Mouse (Mus musculus): ENCODE results near the gene Il5. TPM values are rescaled to one million over a fixed set of nuclear protein-coding genes. Genes with fewer than 3 reads are reported as not detected.
"Not testable (repeated sequence)": the region's sequence is repeated elsewhere in the genome, so short reads cannot be mapped to it uniquely, and the experiment has no call there.

Il5 gene
- polyA plus RNA-seq, 1 experiment: 0.84 TPM

DNA sequence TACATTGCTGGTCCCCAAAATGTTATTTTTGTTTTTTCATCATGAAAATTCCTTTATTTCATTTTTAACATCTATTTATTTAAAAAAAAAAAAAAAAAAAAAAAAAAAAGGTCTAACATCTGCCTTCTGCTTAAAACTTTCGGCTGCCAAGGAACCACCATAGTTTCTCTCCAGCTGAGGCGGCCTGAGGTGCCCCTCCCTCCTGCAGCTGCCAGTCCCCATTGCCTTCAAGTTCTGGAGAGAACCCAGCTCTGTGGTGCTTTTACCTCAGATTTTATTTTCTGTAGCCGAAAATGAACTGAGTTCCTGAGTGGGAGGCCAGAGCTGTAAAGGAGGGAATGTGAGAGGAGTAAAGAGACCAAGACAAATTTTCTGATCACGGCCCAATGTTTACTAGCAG lies 28.7 kb downstream of the Il5 start:
- no peak for TF ChIP-seq POLR2A (IDR thresholded peaks at IDR 0.05; ENCODE audit: control insufficient read depth, extremely low read depth, insufficient read depth, low read length, poor library complexity)
- TF ChIP-seq CTCF (IDR thresholded peaks at IDR 0.05; ENCODE audit: borderline replicate concordance, control insufficient read depth, extremely low read depth, insufficient read depth, low read length, poor library complexity): no peak
- Histone ChIP-seq H3K4me3 (ENCODE audit: control insufficient read depth, insufficient read depth, low read length) (no peak overlapping the region), H3K27ac (ENCODE audit: control insufficient read depth, insufficient read depth, low read length) (no peak overlapping the region), H3K4me1 (replicated peaks; ENCODE audit: control insufficient read depth, insufficient read depth, low read length) (peaks cover 14% of the 10 kb centered on the region), H3K36me3 (ENCODE audit: control insufficient read depth, insufficient read depth, low read length) (no peaks in the 10 kb centered on the region), H3K27me3 (ENCODE audit: control insufficient read depth, insufficient read depth, low read length) (no peaks in the 10 kb centered on the region)
- no peak for DNase-seq
- 29% methylated on average over 4 of the region's 4 CpGs for WGBS

DNA sequence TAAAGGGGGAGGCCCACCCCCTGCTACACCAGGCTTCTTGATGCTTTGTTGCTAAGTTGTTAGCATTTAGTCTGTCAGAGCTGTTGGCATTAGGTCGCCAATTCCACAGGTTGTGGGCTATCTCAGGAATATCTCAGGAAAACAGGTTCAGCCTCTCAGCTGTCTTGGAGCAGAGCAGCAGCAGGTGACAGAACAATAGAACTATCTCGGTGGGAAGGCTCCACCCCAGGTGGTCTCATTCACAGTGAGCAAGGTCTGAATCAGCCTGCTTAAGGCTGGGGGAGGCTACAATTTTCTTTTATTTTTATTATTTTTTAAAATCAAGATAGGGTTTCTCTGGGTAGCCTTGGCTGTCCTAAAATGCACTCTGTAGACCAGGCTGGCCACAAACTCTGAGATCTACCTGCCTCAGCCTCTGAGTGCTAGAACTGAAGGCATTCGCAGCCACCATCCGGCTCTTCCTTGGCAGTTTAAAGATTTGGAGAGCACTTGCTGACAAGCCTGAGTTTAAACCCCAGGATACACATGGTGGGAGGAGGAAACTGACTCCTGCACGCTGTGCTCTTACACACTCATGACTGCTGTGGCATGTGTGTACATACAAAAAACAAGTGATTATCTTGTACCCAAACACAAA lies 29.2 kb downstream of the Il5 start:
- H3K27me3 ChIP-seq (ENCODE audit: control insufficient read depth, insufficient read depth, low read length): no peaks in the 10 kb centered on the region
- WGBS: 71% methylated on average over 5 of the region's 5 CpGs

GRCm38 (mm10) chr11:53755011-53755595 lies 34.5 kb downstream of the Il5 start:
- no peak for DNase-seq
- H3K4me1 ChIP-seq (replicated peaks; ENCODE audit: control insufficient read depth, insufficient read depth, low read length): peaks cover 21% of the 10 kb centered on the region
- H3K4me3 ChIP-seq (ENCODE audit: control insufficient read depth, insufficient read depth, low read length): no peak overlapping the region
- H3K27me3 ChIP-seq (ENCODE audit: control insufficient read depth, insufficient read depth, low read length): no peaks in the 10 kb centered on the region
- no peaks in the 10 kb centered on the region for H3K36me3 ChIP-seq (ENCODE audit: control insufficient read depth, insufficient read depth, low read length)
- TF ChIP-seq CTCF (IDR thresholded peaks at IDR 0.05; ENCODE audit: borderline replicate concordance, control insufficient read depth, extremely low read depth, insufficient read depth, low read length, poor library complexity): no peak
- no peak for TF ChIP-seq POLR2A (IDR thresholded peaks at IDR 0.05; ENCODE audit: control insufficient read depth, extremely low read depth, insufficient read depth, low read length, poor library complexity)
- peak overlapping the region; percentile 76; the same call in 1 of the 2 replicates for H3K27ac ChIP-seq (ENCODE audit: control insufficient read depth, insufficient read depth, low read length)
- WGBS: 76% methylated on average over 12 of the region's 12 CpGs

More for the DNA sequence above, 29.2 kb downstream of the Il5 start:
- Histone ChIP-seq H3K27ac (ENCODE audit: control insufficient read depth, insufficient read depth, low read length) (no peak overlapping the region), H3K36me3 (ENCODE audit: control insufficient read depth, insufficient read depth, low read length) (no peaks in the 10 kb centered on the region), H3K4me3 (ENCODE audit: control insufficient read depth, insufficient read depth, low read length) (no peak overlapping the region), H3K4me1 (replicated peaks; ENCODE audit: control insufficient read depth, insufficient read depth, low read length) (peaks cover 16% of the 10 kb centered on the region)
- no peak for TF ChIP-seq POLR2A (IDR thresholded peaks at IDR 0.05; ENCODE audit: control insufficient read depth, extremely low read depth, insufficient read depth, low read length, poor library complexity)
- TF ChIP-seq CTCF (IDR thresholded peaks at IDR 0.05; ENCODE audit: borderline replicate concordance, control insufficient read depth, extremely low read depth, insufficient read depth, low read length, poor library complexity): no peak
- DNase-seq: no peak

GRCm38 (mm10) chr11:53757612-53758011 lies 37.0 kb downstream of the Il5 start:
- Histone ChIP-seq H3K27me3 (ENCODE audit: control insufficient read depth, insufficient read depth, low read length) (no peaks in the 10 kb centered on the region), H3K4me1 (replicated peaks; ENCODE audit: control insufficient read depth, insufficient read depth, low read length) (peaks cover 29% of the 10 kb centered on the region), H3K36me3 (ENCODE audit: control insufficient read depth, insufficient read depth, low read length) (no peaks in the 10 kb centered on the region), H3K4me3 (ENCODE audit: control insufficient read depth, insufficient read depth, low read length) (no peak overlapping the region), H3K27ac (ENCODE audit: control insufficient read depth, insufficient read depth, low read length) (no peak overlapping the region)
- 96% methylated on average over 4 of the region's 4 CpGs for WGBS
- TF ChIP-seq POLR2A (IDR thresholded peaks at IDR 0.05; ENCODE audit: control insufficient read depth, extremely low read depth, insufficient read depth, low read length, poor library complexity): no peak
- TF ChIP-seq CTCF (IDR thresholded peaks at IDR 0.05; ENCODE audit: borderline replicate concordance, control insufficient read depth, extremely low read depth, insufficient read depth, low read length, poor library complexity): no peak
- no peak for DNase-seq

DNA sequence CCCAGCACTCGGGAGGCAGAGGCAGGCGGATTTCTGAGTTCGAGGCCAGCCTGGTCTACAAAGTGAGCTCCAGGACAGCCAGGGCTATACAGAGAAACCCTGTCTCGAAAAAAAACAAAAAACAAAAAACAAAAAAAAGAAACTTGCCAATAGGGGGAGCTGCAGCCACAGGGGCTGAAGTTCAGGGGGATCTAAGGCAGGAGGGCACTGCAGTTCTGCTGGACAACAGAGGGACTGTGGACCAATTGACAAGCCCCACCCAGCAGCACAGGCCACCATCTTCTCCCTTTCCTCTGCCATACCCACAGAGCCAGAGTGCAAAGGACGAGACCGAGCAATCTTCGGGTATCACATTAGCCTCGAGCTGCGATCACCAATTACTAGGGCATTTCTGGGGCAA lies 37.4 kb downstream of the Il5 start:
- 83% methylated on average over 9 of the region's 9 CpGs for WGBS
- H3K36me3 ChIP-seq (ENCODE audit: control insufficient read depth, insufficient read depth, low read length); H3K4me3 ChIP-seq (ENCODE audit: control insufficient read depth, insufficient read depth, low read length); H3K27ac ChIP-seq (ENCODE audit: control insufficient read depth, insufficient read depth, low read length); H3K27me3 ChIP-seq (ENCODE audit: control insufficient read depth, insufficient read depth, low read length); DNase-seq: not testable (repeated sequence)
- peaks cover 32% of the 10 kb centered on the region for H3K4me1 ChIP-seq (replicated peaks; ENCODE audit: control insufficient read depth, insufficient read depth, low read length)

GRCm38 (mm10) chr11:53758791-53759351 lies 38.3 kb downstream of the Il5 start:
- H3K27ac ChIP-seq (ENCODE audit: control insufficient read depth, insufficient read depth, low read length): peak overlapping the region; percentile 19; the same call in 1 of the 2 replicates
- no peaks in the 10 kb centered on the region for H3K27me3 ChIP-seq (ENCODE audit: control insufficient read depth, insufficient read depth, low read length)
- DNase-seq: peak; percentile 68
- H3K4me3 ChIP-seq (ENCODE audit: control insufficient read depth, insufficient read depth, low read length): no peak overlapping the region
- H3K4me1 ChIP-seq (replicated peaks; ENCODE audit: control insufficient read depth, insufficient read depth, low read length): peaks cover 36% of the 10 kb centered on the region
- TF ChIP-seq CTCF (IDR thresholded peaks at IDR 0.05; ENCODE audit: borderline replicate concordance, control insufficient read depth, extremely low read depth, insufficient read depth, low read length, poor library complexity) (no peak), POLR2A (IDR thresholded peaks at IDR 0.05; ENCODE audit: control insufficient read depth, extremely low read depth, insufficient read depth, low read length, poor library complexity) (no peak)
- H3K36me3 ChIP-seq (ENCODE audit: control insufficient read depth, insufficient read depth, low read length): no peaks in the 10 kb centered on the region
- WGBS: 61% methylated on average over 6 of the region's 6 CpGs

Measured in thymus, adult 2 months (tissue).